Mouse (Mus musculus) embryonic fibroblast, embryonic 13.5 days (primary cell): Measurements from ENCODE around the gene Npw. TPM values are rescaled to one million over a fixed set of nuclear protein-coding genes. Genes with fewer than 3 reads are reported as not detected.

ENCODE experiments used
- H3K27ac ChIP-seq: 2 replicates; pipeline ENCODE4 v1.5.1; 2012; ENCODE audit warnings: low read length, control low read depth, inconsistent platforms; ENCODE audit not compliant: insufficient read depth
- H3K4me1 ChIP-seq: 2 replicates; pipeline ENCODE4 v1.6.1; 2011; ENCODE audit warnings: low read length; ENCODE audit not compliant: control insufficient read depth, insufficient read depth
- H3K4me3 ChIP-seq: 2 replicates; pipeline ENCODE4 v1.5.1; 2011; ENCODE audit warnings: mild to moderate bottlenecking, control low read depth, low read length; ENCODE audit not compliant: insufficient read depth
- CTCF ChIP-seq: IDR thresholded peaks from 2 replicates; pipeline ENCODE4 v1.5.1; 2011; ENCODE audit warnings: mild to moderate bottlenecking, control low read depth, low read length, moderate library complexity, borderline replicate concordance; ENCODE audit not compliant: insufficient read depth
- POLR2A ChIP-seq: IDR thresholded peaks from 2 replicates; pipeline ENCODE4 v1.6.1; 2011; ENCODE audit warnings: low read depth, mild to moderate bottlenecking, control low read depth, low read length, moderate library complexity
- polyA plus RNA-seq: library from polyadenylated mRNA; stranded (reverse); fragments of >200 nt; gene quantifications from 2 replicates; pipeline ENCODE4 v1.2.4, GENCODE M21; 2011; ENCODE audit warnings: low read depth; ENCODE audit not compliant: missing spikeins, insufficient read length

Npw gene
- polyA plus RNA-seq, 1 experiment = not detected

DNA sequence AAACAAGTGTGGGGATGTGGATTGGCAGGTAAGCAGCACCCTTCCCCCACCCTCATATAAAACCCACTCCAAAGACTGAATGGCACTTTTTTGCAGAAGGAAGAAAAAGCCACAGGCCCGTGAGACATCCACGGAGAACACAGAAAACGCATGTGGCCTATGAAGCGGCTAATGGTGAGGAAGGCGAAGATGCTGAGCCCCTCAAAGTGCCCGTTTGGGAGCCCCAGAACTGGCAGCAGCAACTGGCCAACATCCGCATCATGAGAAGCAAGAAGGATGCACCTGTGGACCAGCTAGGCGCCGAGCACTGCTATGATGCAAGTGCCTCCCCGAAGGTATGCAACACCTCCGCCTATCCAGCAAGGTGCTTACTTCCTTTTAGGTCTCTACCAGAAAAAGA lies 24.4 kb downstream of the Npw start:
- H3K27ac ChIP-seq = no peak overlapping the region
- peaks cover 3% of the 10 kb centered on the region for H3K4me1 ChIP-seq
- TF ChIP-seq CTCF (no peak), POLR2A (no peak)
- no peak overlapping the region for H3K4me3 ChIP-seq

GRCm38 (mm10) chr17:24632813-24633449 lies 25.3 kb downstream of the Npw start:
- TF ChIP-seq CTCF (no peak), POLR2A (peak; percentile 82)
- peaks cover 2% of the 10 kb centered on the region for H3K4me1 ChIP-seq
- peak overlapping the region; percentile 88 for H3K27ac ChIP-seq
- peak overlapping the region; percentile 78 for H3K4me3 ChIP-seq

- Histone ChIP-seq H3K4me3 (peak within 1 kb of the TSS; percentile 78), H3K4me1 (peaks cover 2% of the 10 kb centered on the region)
- TF ChIP-seq CTCF = no peak
- TF ChIP-seq POLR2A = peak; percentile 83
Observed at GRCm38 (mm10) chr17:24632167-24632812, 26.0 kb downstream of the Npw start, which contains the start of the genes Tsc2 and Nthl1. Tsc2 (minus strand) TSS chr17:24632630. Nthl1 (plus strand) TSS chr17:24632680.

GRCm38 (mm10) chr17:24630072-24630471 lies 28.2 kb downstream of the Npw start:
- H3K4me1 ChIP-seq = peaks cover 2% of the 10 kb centered on the region
- TF ChIP-seq CTCF (no peak), POLR2A (no peak)

More at GRCm38 (mm10) chr17:24632167-24632812, 26.0 kb downstream of the Npw start, which contains the start of the genes Tsc2 and Nthl1:
- H3K27ac ChIP-seq = peak within 1 kb of the TSS; percentile 88

DNA sequence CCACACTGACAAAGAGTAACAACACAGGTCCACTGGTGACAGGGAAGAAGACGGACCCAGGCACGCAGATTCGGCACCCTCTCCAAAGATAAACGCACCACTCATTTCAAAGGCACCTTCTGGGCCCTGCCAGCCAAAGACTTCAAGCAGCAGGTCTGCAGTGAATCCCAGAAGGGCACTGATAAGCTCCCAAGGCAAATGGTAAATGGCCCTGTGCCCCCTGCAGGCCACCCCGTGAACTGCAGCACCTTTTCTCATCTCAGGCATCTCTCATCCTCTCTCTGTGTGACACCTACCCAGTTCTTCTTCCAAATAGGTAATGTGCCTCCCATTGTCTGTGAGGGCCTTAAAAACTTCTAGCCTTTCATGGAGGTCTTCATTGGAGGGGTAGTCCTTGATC lies 29.6 kb downstream of the Npw start:
- Histone ChIP-seq H3K27ac (no peak overlapping the region), H3K4me1 (peaks cover 1% of the 10 kb centered on the region), H3K4me3 (no peak overlapping the region)
- TF ChIP-seq POLR2A (no peak), CTCF (peak; percentile 81; the same call in 1 of the 2 replicates)

More at GRCm38 (mm10) chr17:24630072-24630471, 28.2 kb downstream of the Npw start:
- Histone ChIP-seq H3K4me3 (no peak overlapping the region), H3K27ac (no peak overlapping the region)

- Histone ChIP-seq H3K4me3 (no peak overlapping the region), H3K27ac (no peak overlapping the region), H3K4me1 (no peaks in the 10 kb centered on the region)
- TF ChIP-seq CTCF (no peak), POLR2A (no peak)
Observed at GRCm38 (mm10) chr17:24625472-24625871, 32.8 kb downstream of the Npw start.

DNA sequence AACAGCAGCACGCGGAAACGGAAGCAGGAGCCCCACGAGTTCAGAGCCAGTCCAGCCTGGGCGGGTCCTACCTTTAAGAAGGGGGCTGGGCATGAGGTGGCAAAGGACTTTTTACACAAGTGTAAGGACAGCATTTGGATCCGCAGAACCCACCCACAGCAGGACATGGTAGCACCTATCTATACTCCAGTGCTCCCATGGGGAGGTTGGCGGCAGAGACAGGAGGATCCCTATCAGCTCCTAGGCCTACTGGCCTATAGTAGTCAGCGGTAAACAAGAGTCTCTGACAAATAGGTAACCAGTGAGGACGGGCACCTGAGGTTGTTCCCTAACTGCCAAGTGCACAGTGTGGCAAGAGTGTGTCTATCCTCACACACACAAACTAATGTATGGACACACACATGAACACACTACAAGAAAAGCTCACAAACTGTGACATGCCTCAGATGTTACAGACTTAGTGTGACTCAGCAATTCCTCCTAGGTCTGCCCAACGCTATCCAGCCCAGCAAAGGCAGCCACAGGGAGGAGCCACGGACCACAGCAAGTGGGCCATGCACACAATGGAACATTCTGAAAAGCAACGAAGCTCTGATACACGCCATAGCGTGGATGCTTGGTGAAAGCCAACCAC lies 40.6 kb downstream of the Npw start:
- H3K4me1 ChIP-seq = no peaks in the 10 kb centered on the region
- H3K4me3 ChIP-seq = no peak overlapping the region
- peak; percentile 33; the same call in 1 of the 2 replicates for TF ChIP-seq CTCF
- no peak for TF ChIP-seq POLR2A
- H3K27ac ChIP-seq = no peak overlapping the region

DNA sequence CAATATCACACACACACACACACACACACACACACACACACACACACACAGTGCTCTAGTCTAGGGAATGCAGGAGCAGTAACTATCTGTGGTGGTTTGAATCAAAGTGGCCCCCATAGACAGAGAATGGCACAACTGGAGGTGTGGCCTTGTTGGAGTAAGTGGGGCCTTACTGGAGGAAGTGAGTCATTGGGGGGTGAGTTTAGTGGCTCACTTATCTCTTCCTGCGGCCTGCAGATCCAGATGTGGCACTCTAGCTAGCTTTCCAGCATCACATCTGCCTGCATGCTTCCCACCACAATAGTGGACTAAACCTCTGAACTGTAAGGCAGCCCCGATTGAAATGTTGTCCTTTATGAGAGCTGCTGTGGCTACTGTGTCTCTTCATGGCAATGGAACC lies 47.5 kb downstream of the Npw start:
- Histone ChIP-seq H3K4me3 (no peak overlapping the region), H3K27ac (no peak overlapping the region), H3K4me1 (peaks cover 6% of the 10 kb centered on the region)
- TF ChIP-seq CTCF (no peak), POLR2A (no peak)

DNA sequence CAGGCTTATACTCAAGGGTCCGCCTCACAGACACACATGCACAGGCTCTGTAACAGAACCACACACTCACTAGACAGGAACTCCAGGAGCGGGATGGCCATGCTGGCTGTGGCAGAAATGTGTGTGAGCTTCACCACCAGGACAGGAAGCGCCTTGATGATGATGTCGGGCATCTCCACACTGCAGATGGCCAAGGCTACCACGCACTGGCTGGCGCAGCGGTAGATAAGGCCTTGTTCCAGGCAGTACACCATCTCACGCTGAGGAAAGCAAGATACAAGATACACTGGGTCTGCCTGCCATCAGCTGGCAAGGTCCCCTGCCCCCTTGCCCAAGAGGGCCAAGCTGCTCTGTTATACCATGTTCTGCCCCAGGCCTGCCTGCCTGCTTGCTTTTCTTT lies 49.4 kb downstream of the Npw start:
- peaks cover 6% of the 10 kb centered on the region for H3K4me1 ChIP-seq
- H3K4me3 ChIP-seq = no peak overlapping the region
- no peak overlapping the region for H3K27ac ChIP-seq
- TF ChIP-seq CTCF (no peak), POLR2A (no peak)
